Mouse (Mus musculus) intestine, embryonic 14.5 days (tissue): ENCODE data around the gene Cxcl1. TPM values are rescaled to one million over a fixed set of nuclear protein-coding genes. Genes with fewer than 3 reads are reported as not detected.
"Not testable (repeated sequence)": the region's sequence is repeated elsewhere in the genome, so short reads cannot be mapped to it uniquely, and the experiment has no call there.

Experiments used
- ATAC-seq: fragments of 200-750 bp; cut with Nextera tagmentation; replicated peaks from 2 replicates; pipeline ENCODE4 v1.8.0; 2017; ENCODE audit warnings: low read depth, moderate number of reproducible peaks, moderate TSS enrichment, moderate library complexity; ENCODE audit not compliant: low FRiP score, low TSS enrichment
- DNase-seq: peaks from one replicate; pipeline ENCODE4 v3.0.0-alpha.2; 2018; ENCODE audit warnings: low spot score
- H3K27ac ChIP-seq: fragments of 300-500 bp; sonication (generic); 2 replicates; pipeline ENCODE4 v1.5.1; 2014; ENCODE audit warnings: low read depth, mild to moderate bottlenecking, control low read depth
- H3K27me3 ChIP-seq: fragments of 300-500 bp; sonication (generic); replicated peaks from 2 replicates; pipeline ENCODE4 v1.6.1; 2014; ENCODE audit warnings: low read length, control low read depth; ENCODE audit not compliant: control insufficient read depth, insufficient read depth
- H3K36me3 ChIP-seq: fragments of 300-500 bp; sonication (generic); 2 replicates; pipeline ENCODE4 v1.6.1; 2014; ENCODE audit warnings: low read length, control low read depth; ENCODE audit not compliant: control insufficient read depth, insufficient read depth
- H3K4me1 ChIP-seq: fragments of 300-500 bp; sonication (generic); replicated peaks from 2 replicates; pipeline ENCODE4 v1.6.1; 2014; ENCODE audit warnings: low read length, control low read depth, mixed read lengths; ENCODE audit not compliant: control insufficient read depth, insufficient read depth
- H3K4me2 ChIP-seq: fragments of 300-500 bp; sonication (generic); 2 replicates; pipeline ENCODE4 v1.6.1; 2014; ENCODE audit warnings: low read length
- H3K4me3 ChIP-seq: fragments of 300-500 bp; sonication (generic); 2 replicates; pipeline ENCODE4 v1.5.1; 2014; ENCODE audit warnings: low read depth, low read length, control low read depth, mixed read lengths
- H3K9ac ChIP-seq: fragments of 300-500 bp; sonication (generic); 2 replicates; pipeline ENCODE4 v1.6.1; 2014; ENCODE audit warnings: mild to moderate bottlenecking, low read length
- H3K9me3 ChIP-seq: fragments of 300-500 bp; sonication (generic); 2 replicates; pipeline ENCODE4 v1.6.1; 2016; ENCODE audit warnings: low read length, control low read depth; ENCODE audit not compliant: control insufficient read depth
- WGBS: fragments of 180-500 bp; shearing (Covaris S2); extraction: QIAGEN DNeasy Blood & Tissue Kit; methylation state at CpG from one replicate; pipeline ENCODE4 v1.1.7; 2014; 5-methylcytosine and 5-hydroxymethylcytosine counted together
- polyA plus RNA-seq: library from polyadenylated mRNA; unstranded; fragments of >200 nt; fragmentation: Nextera tagmentation; extraction: Ambion mirVana; gene quantifications from 2 replicates; pipeline ENCODE4 v1.2.1, GENCODE M21; 2014

Gene Cxcl1
- polyA plus RNA-seq, result 0.42 and 1.1 TPM in 2 replicates

- H3K9ac ChIP-seq, result peak within 1 kb of the TSS; percentile 41; the same call in 1 of the 2 replicates
- no peaks in the 10 kb centered on the region for H3K27me3 ChIP-seq
- H3K36me3 ChIP-seq, result no peaks in the 10 kb centered on the region
- H3K4me3 ChIP-seq, result peak within 1 kb of the TSS; percentile 41
- peak within 1 kb of the TSS; percentile 66 for H3K4me2 ChIP-seq
- peak; percentile 80 for ATAC-seq
- no peaks in the 10 kb centered on the region for H3K9me3 ChIP-seq
- peak; percentile 79 for DNase-seq
- H3K27ac ChIP-seq, result no peak within 1 kb of the TSS
- H3K4me1 ChIP-seq, result no peaks in the 10 kb centered on the region
- WGBS, result 7% methylated on average over 30 of the region's 30 CpGs
These were observed at the start of gene Cxcl1 for GRCm38 (mm10) chr5:90890519-90891463. Cxcl1 (plus strand) TSS chr5:90891241.

- no peak overlapping the region for H3K4me3 ChIP-seq
- WGBS, result 92% methylated on average over 3 of the region's 3 CpGs
- no peak overlapping the region for H3K9ac ChIP-seq
- DNase-seq (no peak), ATAC-seq (no peak)
- no peaks in the 10 kb centered on the region for H3K4me1 ChIP-seq
- no peaks in the 10 kb centered on the region for H3K27me3 ChIP-seq
- no peak overlapping the region for H3K27ac ChIP-seq
- no peak overlapping the region for H3K4me2 ChIP-seq
- H3K36me3 ChIP-seq, result no peaks in the 10 kb centered on the region
- no peaks in the 10 kb centered on the region for H3K9me3 ChIP-seq
These were observed 47.1 kb upstream of the Cxcl1 start for GRCm38 (mm10) chr5:90843891-90844290.

GRCm38 (mm10) chr5:90850096-90850495 is 40.9 kb upstream of the Cxcl1 start:
- H3K4me3 ChIP-seq, H3K4me2 ChIP-seq, H3K27me3 ChIP-seq, H3K9ac ChIP-seq, H3K36me3 ChIP-seq, H3K4me1 ChIP-seq, ATAC-seq, DNase-seq, H3K27ac ChIP-seq, H3K9me3 ChIP-seq: not testable (repeated sequence)
- 91% methylated on average over 7 of the region's 7 CpGs for WGBS

- H3K9ac ChIP-seq, H3K4me1 ChIP-seq, H3K4me2 ChIP-seq, DNase-seq, H3K27ac ChIP-seq, H3K27me3 ChIP-seq, H3K4me3 ChIP-seq, H3K9me3 ChIP-seq, H3K36me3 ChIP-seq, ATAC-seq: not testable (repeated sequence)
- WGBS, result 91% methylated on average over 11 of the region's 11 CpGs
These were observed 39.6 kb upstream of the Cxcl1 start for GRCm38 (mm10) chr5:90851391-90851790.

- DNase-seq (no peak), ATAC-seq (no peak)
- no peaks in the 10 kb centered on the region for H3K9me3 ChIP-seq
- no peaks in the 10 kb centered on the region for H3K4me1 ChIP-seq
- no peak overlapping the region for H3K27ac ChIP-seq
- no peak overlapping the region for H3K4me3 ChIP-seq
- H3K36me3 ChIP-seq, result no peaks in the 10 kb centered on the region
- no peaks in the 10 kb centered on the region for H3K27me3 ChIP-seq
- 94% methylated on average over 4 of the region's 4 CpGs for WGBS
- H3K4me2 ChIP-seq, result no peak overlapping the region
- no peak overlapping the region for H3K9ac ChIP-seq
These were observed 37.8 kb upstream of the Cxcl1 start for GRCm38 (mm10) chr5:90853206-90853605.

- WGBS, result 69% methylated on average over 7 of the region's 7 CpGs
- no peak for ATAC-seq
- Histone ChIP-seq H3K4me2 (no peak overlapping the region), H3K4me1 (no peaks in the 10 kb centered on the region), H3K9me3 (no peaks in the 10 kb centered on the region), H3K27me3 (no peaks in the 10 kb centered on the region), H3K36me3 (no peaks in the 10 kb centered on the region), H3K27ac (no peak overlapping the region), H3K4me3 (no peak overlapping the region), H3K9ac (no peak overlapping the region)
- no peak for DNase-seq
These were observed 35.5 kb upstream of the Cxcl1 start for GRCm38 (mm10) chr5:90855308-90856230.

GRCm38 (mm10) chr5:90857463-90857862 is 33.6 kb upstream of the Cxcl1 start:
- Histone ChIP-seq H3K4me1 (no peaks in the 10 kb centered on the region), H3K9me3 (no peaks in the 10 kb centered on the region), H3K27ac (no peak overlapping the region), H3K36me3 (no peaks in the 10 kb centered on the region), H3K9ac (no peak overlapping the region), H3K27me3 (no peaks in the 10 kb centered on the region), H3K4me3 (no peak overlapping the region), H3K4me2 (no peak overlapping the region)
- DNase-seq, result no peak
- ATAC-seq, result no peak
- 82% methylated on average over 5 of the region's 5 CpGs for WGBS

- Histone ChIP-seq H3K27me3 (no peaks in the 10 kb centered on the region), H3K9me3 (no peaks in the 10 kb centered on the region), H3K4me1 (no peaks in the 10 kb centered on the region), H3K36me3 (no peaks in the 10 kb centered on the region), H3K4me2 (no peak overlapping the region), H3K4me3 (no peak overlapping the region), H3K27ac (no peak overlapping the region), H3K9ac (no peak overlapping the region)
- WGBS, result 86% methylated on average over 2 of the region's 2 CpGs
- ATAC-seq, result no peak
- no peak for DNase-seq
These were observed 32.6 kb upstream of the Cxcl1 start for GRCm38 (mm10) chr5:90858429-90858828.
